Mouse (Mus musculus) kidney, postnatal 0 days (tissue): ENCODE measurements around the gene Ing5. TPM values are rescaled to one million over a fixed set of nuclear protein-coding genes. Genes with fewer than 3 reads are reported as not detected.

Experiments used
- ATAC-seq: fragments of 200-750 bp; cut with Nextera tagmentation; replicated peaks from 2 replicates; pipeline ENCODE4 v1.8.0; 2017; ENCODE audit warnings: low read depth, moderate number of reproducible peaks, moderate TSS enrichment, moderate library complexity; ENCODE audit not compliant: low FRiP score
- DNase-seq: peaks from one replicate; pipeline ENCODE4 v3.0.0-alpha.2; 2016; ENCODE audit warnings: low spot score
- H3K27ac ChIP-seq: fragments of 300-500 bp; sonication (generic); 2 replicates; pipeline ENCODE4 v1.5.1; 2014; ENCODE audit warnings: mild to moderate bottlenecking
- H3K27me3 ChIP-seq: fragments of 300-500 bp; sonication (generic); 2 replicates; pipeline ENCODE4 v1.6.1; 2014; ENCODE audit warnings: low read length, mixed read lengths; ENCODE audit not compliant: insufficient read depth
- H3K36me3 ChIP-seq: fragments of 300-500 bp; sonication (generic); 2 replicates; pipeline ENCODE4 v1.6.1; 2014; ENCODE audit warnings: low read length, mixed read lengths; ENCODE audit not compliant: insufficient read depth
- H3K4me1 ChIP-seq: fragments of 300-500 bp; sonication (generic); replicated peaks from 2 replicates; pipeline ENCODE4 v1.6.1; 2014; ENCODE audit warnings: antibody characterized with exemption, low read length, mixed read lengths; ENCODE audit not compliant: insufficient read depth
- H3K4me2 ChIP-seq: fragments of 300-500 bp; sonication (generic); 2 replicates; pipeline ENCODE4 v1.6.1; 2014; ENCODE audit warnings: mild to moderate bottlenecking, low read length, moderate library complexity, mixed read lengths
- H3K4me3 ChIP-seq: fragments of 300-500 bp; sonication (generic); replicated peaks from 2 replicates; pipeline ENCODE4 v1.5.1; 2014; ENCODE audit warnings: low read depth, low read length
- H3K9ac ChIP-seq: fragments of 300-500 bp; sonication (generic); 2 replicates; pipeline ENCODE4 v1.6.1; 2014; ENCODE audit warnings: low read depth, low read length
- H3K9me3 ChIP-seq: fragments of 300-500 bp; sonication (generic); replicated peaks from 2 replicates; pipeline ENCODE4 v1.6.1; 2016; ENCODE audit warnings: low read length, inconsistent platforms, mixed read lengths
- CTCF ChIP-seq: IDR thresholded peaks from 2 replicates; pipeline ENCODE4 v1.5.1; 2016; ENCODE audit warnings: antibody characterized with exemption, low read depth, mild to moderate bottlenecking, moderate library complexity
- whole genome bisulfite sequencing: fragments of 180-500 bp; shearing (Covaris S2); extraction: QIAGEN DNeasy Blood & Tissue Kit; methylation state at CpG from one replicate; pipeline ENCODE4 v1.1.7; 2014; 5-methylcytosine and 5-hydroxymethylcytosine counted together
- polyA plus RNA-seq: library from polyadenylated mRNA; unstranded; fragments of >200 nt; fragmentation: Nextera tagmentation; extraction: Ambion mirVana; gene quantifications from 2 replicates; pipeline ENCODE4 v1.2.1, GENCODE M21; 2015

The Ing5 gene
- polyA plus RNA-seq, 1 experiment from 2014 or later, result 9.6 TPM

DNA sequence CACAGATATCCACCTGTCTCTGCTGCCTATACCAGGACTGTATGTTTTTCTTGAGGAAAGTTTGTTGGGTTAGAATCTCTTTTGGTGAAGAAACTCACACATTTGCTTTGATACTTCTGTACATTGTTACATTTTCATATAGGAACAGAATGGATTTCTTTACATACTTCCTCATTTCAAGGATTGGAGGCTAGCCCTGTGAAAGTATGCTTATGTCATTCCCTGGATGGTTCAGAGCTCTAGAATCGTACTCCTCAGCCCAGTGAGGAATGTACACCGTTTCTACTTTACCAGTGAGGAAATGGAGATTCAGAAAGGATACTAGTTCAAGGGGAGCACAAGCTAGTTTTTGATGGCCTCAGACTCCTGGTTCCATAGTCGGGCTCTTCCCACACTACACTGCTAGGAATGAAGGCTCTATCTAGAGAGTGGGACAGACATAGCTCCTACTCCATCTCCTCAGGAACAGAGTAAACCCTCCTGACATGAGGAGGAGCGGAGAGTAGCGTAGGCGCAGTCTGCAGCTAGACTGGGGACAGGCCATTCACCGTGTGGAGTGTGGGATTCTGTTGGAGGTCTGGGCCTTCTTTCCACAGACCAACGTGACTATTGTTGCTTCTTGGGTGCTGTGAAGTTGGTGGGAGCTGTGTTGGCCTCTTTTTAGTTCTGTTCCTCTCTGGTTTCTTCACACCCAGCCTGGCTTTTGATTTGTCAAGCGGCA, 38.7 kb upstream of the Ing5 start:
- no peaks in the 10 kb centered on the region for H3K36me3 ChIP-seq
- H3K9ac ChIP-seq, result no peak overlapping the region
- no peak overlapping the region for H3K4me2 ChIP-seq
- DNase-seq (no peak), ATAC-seq (no peak)
- H3K4me1 ChIP-seq, result no peaks in the 10 kb centered on the region
- no peaks in the 10 kb centered on the region for H3K9me3 ChIP-seq
- H3K4me3 ChIP-seq, result no peak overlapping the region
- no peak for TF ChIP-seq CTCF
- H3K27ac ChIP-seq, result no peak overlapping the region
- 92% methylated on average over 9 of the region's 9 CpGs for WGBS
- H3K27me3 ChIP-seq, result no peaks in the 10 kb centered on the region

GRCm38 (mm10) chr1:93767600-93767999, 36.2 kb upstream of the Ing5 start:
- Histone ChIP-seq H3K9me3 (no peaks in the 10 kb centered on the region), H3K36me3 (no peaks in the 10 kb centered on the region), H3K4me1 (no peaks in the 10 kb centered on the region), H3K27me3 (no peaks in the 10 kb centered on the region), H3K4me3 (no peak overlapping the region), H3K4me2 (no peak overlapping the region), H3K27ac (no peak overlapping the region), H3K9ac (no peak overlapping the region)
- peak; percentile 67 for DNase-seq
- 63% methylated on average over 6 of the region's 6 CpGs for WGBS
- no peak for ATAC-seq
- no peak for TF ChIP-seq CTCF

DNA sequence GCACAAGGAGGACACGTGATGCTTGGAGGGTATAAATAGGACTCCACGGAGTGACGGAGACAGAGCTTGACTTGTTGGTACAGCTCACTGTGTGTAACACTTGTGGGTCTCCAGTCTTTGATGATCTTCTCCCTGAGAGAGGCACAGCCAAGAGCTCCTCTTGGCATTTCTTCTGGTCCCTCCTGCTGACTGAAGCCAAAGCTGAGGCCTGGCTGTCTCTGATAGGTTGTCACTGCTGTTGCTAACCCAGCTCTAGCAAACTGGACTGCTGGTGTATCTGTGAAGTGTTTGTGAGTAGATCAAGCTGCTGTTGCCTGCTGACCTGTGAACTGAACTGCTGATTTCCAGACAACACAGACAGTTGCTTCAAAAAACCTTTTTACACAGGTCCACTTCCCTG, 33.9 kb upstream of the Ing5 start:
- Histone ChIP-seq H3K4me2 (no peak overlapping the region), H3K4me1 (no peaks in the 10 kb centered on the region), H3K4me3 (no peak overlapping the region), H3K9me3 (no peaks in the 10 kb centered on the region), H3K27ac (no peak overlapping the region), H3K9ac (no peak overlapping the region), H3K36me3 (peaks cover 15% of the 10 kb centered on the region), H3K27me3 (no peaks in the 10 kb centered on the region)
- 89% methylated on average over 3 of the region's 3 CpGs for WGBS
- no peak for TF ChIP-seq CTCF
- DNase-seq, result no peak
- ATAC-seq, result no peak

- no peak overlapping the region for H3K4me2 ChIP-seq
- ATAC-seq (no peak), DNase-seq (no peak)
- H3K9ac ChIP-seq, result no peak overlapping the region
- no peaks in the 10 kb centered on the region for H3K4me1 ChIP-seq
- 95% methylated on average over 5 of the region's 5 CpGs for WGBS
- no peak for TF ChIP-seq CTCF
- no peaks in the 10 kb centered on the region for H3K27me3 ChIP-seq
- H3K27ac ChIP-seq, result no peak overlapping the region
- no peaks in the 10 kb centered on the region for H3K9me3 ChIP-seq
- H3K4me3 ChIP-seq, result no peak overlapping the region
- H3K36me3 ChIP-seq, result peaks cover 59% of the 10 kb centered on the region
These were observed 27.1 kb upstream of the Ing5 start for GRCm38 (mm10) chr1:93776686-93777085.

DNA sequence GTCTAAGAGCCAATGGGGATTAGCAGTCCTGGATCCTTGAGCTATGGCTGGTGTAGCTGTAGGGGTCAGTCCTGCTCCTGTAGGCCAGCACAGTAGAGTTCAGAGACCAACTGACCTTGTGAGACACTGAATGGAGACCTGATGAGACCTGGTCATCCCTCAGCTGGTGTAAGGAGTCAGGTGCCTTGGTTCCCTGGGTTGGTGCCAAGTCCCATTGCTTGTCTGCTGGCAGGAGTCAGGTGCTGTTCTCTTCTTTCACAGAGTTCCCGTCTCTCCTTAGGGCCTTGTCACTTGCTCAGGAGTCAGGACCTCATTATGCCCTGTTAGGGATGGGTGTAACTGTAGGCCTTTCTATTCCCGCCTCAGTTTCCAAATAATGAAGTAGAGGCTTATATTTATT, 16.9 kb upstream of the Ing5 start:
- no peak for TF ChIP-seq CTCF
- DNase-seq, result no peak
- Histone ChIP-seq H3K4me2 (no peak overlapping the region), H3K36me3 (peaks cover 70% of the 10 kb centered on the region), H3K27me3 (no peaks in the 10 kb centered on the region), H3K4me3 (no peak overlapping the region), H3K4me1 (no peaks in the 10 kb centered on the region), H3K9me3 (no peaks in the 10 kb centered on the region), H3K9ac (no peak overlapping the region), H3K27ac (no peak overlapping the region)
- whole genome bisulfite sequencing, result 83% methylated on average over 2 of the region's 2 CpGs
- 0 out of 2 replicates have a peak, but pooled peaks have one; percentile 21 for ATAC-seq

DNA sequence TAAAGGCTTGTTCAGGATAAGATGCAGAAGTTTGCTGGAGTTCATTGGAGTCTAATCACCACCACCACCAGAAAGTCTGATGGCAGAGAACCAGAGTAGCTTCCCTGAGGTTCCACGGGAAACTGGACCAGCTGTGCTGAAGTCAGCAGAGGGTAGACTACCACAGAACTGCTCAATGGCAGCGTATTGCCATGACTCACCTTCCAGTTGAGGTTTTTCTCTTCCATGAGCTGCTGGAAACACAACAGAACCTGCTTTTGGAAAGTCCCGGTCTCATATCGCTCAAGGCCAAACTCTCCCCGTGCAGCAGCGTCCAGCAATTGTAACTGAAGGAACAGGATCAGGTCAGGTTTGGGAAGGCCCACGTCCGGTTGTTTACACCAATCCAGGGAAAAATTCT, 9.2 kb upstream of the Ing5 start:
- H3K4me1 ChIP-seq, result no peaks in the 10 kb centered on the region
- no peaks in the 10 kb centered on the region for H3K27me3 ChIP-seq
- no peaks in the 10 kb centered on the region for H3K9me3 ChIP-seq
- H3K4me2 ChIP-seq, result no peak overlapping the region
- WGBS, result 95% methylated on average over 8 of the region's 8 CpGs
- peaks cover 46% of the 10 kb centered on the region for H3K36me3 ChIP-seq
- ATAC-seq (no peak), DNase-seq (no peak)
- no peak overlapping the region for H3K27ac ChIP-seq
- H3K4me3 ChIP-seq, result no peak overlapping the region
- no peak overlapping the region for H3K9ac ChIP-seq
- no peak for TF ChIP-seq CTCF

DNA sequence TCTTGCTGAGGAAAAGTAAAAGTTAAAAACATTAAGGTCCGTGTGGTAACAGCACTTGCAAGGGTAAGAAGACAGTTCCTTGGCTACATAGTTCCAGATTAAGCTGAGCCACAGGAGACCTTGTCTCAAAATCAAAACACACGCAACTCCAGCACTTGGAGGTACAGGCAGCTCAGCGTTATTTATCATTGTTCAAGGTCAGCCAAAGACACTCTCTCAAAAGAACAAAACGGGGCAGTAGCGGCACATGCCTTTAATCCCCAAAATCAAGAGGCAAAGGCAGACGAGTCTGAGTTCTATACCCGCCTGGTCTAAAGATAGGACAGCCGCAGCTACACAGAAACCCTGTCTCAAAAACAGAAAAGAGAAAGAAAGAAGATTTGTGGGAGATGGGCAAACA, 7.9 kb upstream of the Ing5 start:
- H3K9ac ChIP-seq, result no peak overlapping the region
- H3K4me2 ChIP-seq, result no peak overlapping the region
- no peak for TF ChIP-seq CTCF
- WGBS, result 81% methylated on average over 8 of the region's 8 CpGs
- no peaks in the 10 kb centered on the region for H3K27me3 ChIP-seq
- no peak for ATAC-seq
- peaks cover 37% of the 10 kb centered on the region for H3K36me3 ChIP-seq
- no peak for DNase-seq
- no peak overlapping the region for H3K4me3 ChIP-seq
- no peaks in the 10 kb centered on the region for H3K4me1 ChIP-seq
- no peak overlapping the region for H3K27ac ChIP-seq
- no peaks in the 10 kb centered on the region for H3K9me3 ChIP-seq
